Mouse (Mus musculus) kidney, postnatal 10 days (tissue): ENCODE results near the gene Mrpl20.
"Not testable (repeated sequence)": the region's sequence is repeated elsewhere in the genome, so short reads cannot be mapped to it uniquely, and the experiment has no call there.

Source experiments
- DNase-seq: peaks from one replicate; pipeline ENCODE4 v3.0.0; 2021; ENCODE audit warnings: mixed read lengths

Gene Mrpl20

GRCm38 (mm10) chr4:155784081-155784701 lies 18.5 kb upstream of the Mrpl20 start:
- peak; percentile 89 for DNase-seq

DNA sequence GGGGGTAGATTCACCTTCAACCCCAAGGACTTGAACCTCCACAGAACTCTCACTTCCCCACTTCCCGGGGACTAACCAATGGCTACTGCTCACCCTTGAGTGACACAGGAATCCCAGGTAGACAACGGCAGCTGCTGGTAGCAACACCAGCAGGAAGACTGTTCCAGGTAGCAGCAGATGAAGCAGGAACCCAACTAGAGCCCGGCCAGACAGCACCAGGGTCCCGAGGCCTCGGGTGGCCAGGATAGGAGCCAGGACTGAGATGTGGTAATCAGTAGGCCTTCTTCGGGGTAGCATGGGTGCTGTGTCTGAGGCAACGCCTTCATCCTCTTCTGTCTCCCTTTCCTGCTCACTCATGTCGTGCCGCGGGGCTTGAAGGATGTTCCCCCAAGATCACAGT lies 17.4 kb upstream of the Mrpl20 start:
- no peak for DNase-seq

DNA sequence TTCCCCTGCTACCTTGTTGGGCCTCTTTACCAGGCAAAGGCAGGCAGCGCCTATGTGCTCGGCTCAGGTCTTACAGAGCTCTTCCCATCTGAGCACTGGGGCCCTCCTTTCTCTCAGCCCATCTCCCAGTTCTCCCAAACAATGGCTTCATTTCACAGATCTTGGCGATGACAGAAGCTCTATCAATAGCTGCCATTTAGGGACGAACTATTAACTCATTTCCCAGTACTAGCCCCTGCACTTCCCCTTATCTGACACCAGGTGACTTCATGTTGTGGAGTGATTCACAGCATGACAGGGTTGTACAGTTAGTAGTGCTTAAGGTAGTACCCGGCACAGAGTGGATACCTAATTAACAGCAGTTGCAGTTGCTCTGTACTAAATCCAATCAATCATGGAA lies 16.9 kb upstream of the Mrpl20 start, which contains the start of gene Tmem88b:
Gene Tmem88b (minus strand): TSS at position 56 of the 400 bp plus-strand sequence.
- DNase-seq, result no peak

- DNase-seq, result no peak
Observed at GRCm38 (mm10) chr4:155788300-155788699, 14.4 kb upstream of the Mrpl20 start.

- DNase-seq, result not testable (repeated sequence)
Observed at GRCm38 (mm10) chr4:155788833-155789232, 13.8 kb upstream of the Mrpl20 start.

DNA sequence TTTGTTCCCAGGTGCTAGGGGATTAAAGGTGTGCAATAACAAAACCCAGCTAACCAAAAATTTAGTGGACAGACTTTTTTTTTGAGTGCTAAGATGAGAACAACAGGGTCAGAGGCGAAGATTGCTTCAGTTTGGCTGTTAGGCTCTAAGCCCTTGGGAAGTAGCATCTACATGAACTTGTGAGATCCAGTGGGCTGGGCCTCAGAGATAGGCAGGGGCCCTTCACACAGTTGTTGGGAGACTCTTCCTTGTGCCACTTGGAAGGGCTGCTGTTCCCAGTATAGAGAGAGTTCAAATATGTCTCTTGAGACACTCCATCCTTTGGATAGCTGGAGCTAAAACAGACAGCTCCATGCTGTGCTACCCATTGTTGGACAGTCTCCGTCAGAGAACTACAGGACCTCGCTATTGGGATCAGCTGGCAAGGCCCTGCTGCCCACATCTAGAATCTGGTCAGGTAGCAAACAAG lies 12.6 kb upstream of the Mrpl20 start, which contains the start of gene Ankrd65:
Gene Ankrd65 (plus strand): TSS at position 419 of the 469 bp plus-strand sequence.
- no peak for DNase-seq

DNA sequence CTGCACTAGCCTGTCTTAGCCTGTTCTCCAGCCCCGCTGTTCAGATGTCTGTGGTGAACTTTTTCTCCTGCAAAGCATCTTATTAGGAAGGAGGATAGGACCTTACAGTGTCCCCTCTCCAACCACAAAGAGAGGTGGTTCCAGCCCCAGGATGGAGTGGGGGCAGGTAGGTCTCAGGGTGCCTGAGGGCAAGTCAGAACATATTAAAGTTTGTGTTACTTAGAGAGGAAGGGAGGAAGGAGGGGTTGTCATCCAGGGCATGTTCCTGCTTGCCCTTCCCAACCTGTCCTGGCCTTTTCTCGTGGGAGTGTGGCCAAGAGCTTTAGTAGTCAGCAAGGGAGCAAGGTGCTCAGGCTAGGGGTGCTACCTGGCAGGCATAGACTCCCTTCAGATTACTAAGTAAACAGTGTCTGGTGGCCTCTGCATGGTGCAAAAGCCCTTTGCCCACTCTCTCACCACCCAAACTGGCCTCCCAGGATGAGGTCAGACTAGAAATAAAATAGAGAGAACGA lies 12.0 kb upstream of the Mrpl20 start:
- peak; percentile 35 for DNase-seq

GRCm38 (mm10) chr4:155791240-155791933 lies 11.3 kb upstream of the Mrpl20 start:
- peak; percentile 39 for DNase-seq

- no peak for DNase-seq
Observed at GRCm38 (mm10) chr4:155793730-155794129, 8.9 kb upstream of the Mrpl20 start.

- DNase-seq, result no peak
Observed at GRCm38 (mm10) chr4:155802075-155802474, 603 bp upstream of the Mrpl20 start.

DNA sequence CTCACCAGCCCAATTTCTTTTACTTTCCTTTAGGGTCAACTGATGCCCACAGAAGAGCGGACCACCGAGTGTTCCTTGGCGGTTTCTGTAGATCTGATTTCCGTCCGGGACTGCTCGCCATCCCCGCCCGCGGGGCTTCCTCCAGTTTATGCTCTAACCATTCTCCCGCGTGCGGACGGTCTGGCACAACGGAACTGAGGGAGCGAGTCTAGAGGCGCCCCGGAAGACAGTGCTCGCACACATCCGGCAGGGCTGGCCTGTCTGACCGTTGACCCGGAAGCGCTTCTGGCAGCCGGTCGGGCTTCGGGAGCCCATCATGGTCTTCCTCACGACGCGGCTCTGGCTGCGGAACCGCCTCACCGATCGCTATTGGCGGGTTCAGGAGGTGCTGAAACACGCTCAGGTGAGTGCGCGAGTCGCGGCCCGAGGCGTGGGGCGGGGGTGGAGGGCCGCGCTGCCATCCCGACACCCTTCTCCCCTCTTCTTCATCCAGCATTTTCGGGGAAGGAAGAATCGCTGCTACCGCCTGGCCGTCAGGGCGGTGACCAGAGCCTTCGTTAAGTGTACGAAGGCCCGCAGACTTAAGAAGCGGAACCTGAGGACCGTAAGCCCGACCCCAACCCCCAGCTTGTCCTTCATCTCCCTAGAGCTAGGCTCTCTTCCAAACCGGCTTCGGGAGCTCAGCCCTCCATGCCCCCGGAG lies 813 bp downstream of the Mrpl20 start:
- peak; percentile 98 for DNase-seq

- no peak for DNase-seq
Observed at GRCm38 (mm10) chr4:155807841-155808240, 5.2 kb downstream of the Mrpl20 start.

DNA sequence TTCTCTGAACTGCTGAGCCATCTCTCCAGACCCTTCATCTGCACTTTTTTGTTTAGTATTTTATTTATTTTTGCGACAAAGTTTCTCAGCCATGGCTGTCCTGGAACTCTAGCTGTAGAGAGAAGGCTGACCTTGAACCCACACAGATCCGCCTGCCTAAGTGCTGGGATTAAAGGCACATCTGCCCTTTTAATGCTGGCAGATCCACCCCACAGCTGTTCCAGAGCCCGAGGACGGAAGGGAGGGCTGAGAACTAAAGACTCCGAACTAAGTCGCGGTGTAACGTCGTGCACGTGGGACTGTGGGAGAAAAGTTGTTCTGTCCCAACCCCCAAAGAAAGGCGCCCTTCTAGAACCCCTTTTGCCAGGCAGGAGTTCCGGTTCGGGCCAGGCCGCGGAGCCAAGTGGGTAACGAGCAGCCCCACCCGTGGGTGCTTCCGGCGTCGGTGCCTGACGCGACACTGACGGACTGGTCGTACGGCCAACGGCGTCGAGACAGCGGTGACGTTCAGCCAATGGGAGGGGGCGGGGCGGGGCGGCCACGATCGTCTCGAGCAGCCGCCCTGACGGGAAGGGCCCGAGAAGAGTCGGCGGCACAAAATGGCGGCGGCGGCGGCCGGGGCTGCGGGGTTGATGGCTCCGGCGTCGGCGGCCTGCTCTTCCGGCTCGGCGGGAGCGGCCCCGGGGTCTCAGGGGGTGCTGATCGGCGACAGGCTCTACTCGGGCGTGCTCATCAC lies 9.4 kb downstream of the Mrpl20 start, which contains the start of gene Ccnl2:
Gene Ccnl2 (plus strand): TSS at position 561 of the 736 bp plus-strand sequence.
- DNase-seq, result peak; percentile 97

GRCm38 (mm10) chr4:155812665-155813181 lies 10.0 kb downstream of the Mrpl20 start:
- DNase-seq, result peak; percentile 64

DNA sequence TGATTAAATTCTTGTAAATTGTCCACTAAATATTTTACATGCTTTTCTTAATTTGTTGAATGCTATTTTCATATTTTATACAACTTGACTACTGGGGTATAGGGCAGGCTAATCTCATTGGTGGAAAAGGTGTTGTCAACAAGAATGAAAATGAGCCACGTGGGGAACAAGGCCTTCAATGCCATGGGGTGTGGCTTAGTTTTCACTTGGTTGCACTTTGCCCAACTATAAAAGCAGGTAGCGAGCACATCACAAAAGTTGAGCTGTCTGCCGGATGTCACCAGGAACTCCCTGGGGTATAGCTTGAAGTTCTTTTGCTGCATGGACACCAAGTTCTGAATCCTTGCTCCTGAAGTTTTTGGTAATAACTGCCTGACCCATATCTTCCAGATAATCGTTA lies 14.9 kb downstream of the Mrpl20 start:
- DNase-seq, result no peak

DNA sequence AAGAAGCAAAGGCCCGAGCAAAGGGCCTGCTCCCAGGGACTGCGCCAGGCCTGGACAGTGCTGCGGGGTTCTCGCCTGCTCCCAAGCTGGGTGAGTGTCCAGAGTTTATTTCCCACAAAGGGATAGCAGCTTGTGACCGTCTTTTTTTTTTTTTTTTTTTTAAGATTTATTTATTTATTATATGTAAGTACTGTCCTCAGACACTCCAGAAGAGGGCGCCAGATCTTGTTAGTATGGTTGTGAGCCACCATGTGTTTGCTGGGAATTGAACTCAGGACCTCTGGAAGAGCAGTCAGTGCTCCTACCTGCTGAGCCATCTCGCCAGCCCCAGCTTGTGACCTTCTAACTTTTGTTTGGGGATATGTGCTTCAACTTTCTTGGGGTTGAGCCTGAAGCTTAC lies 18.3 kb downstream of the Mrpl20 start:
- peak; percentile 53 for DNase-seq

GRCm38 (mm10) chr4:155823443-155823842 lies 20.8 kb downstream of the Mrpl20 start:
- no peak for DNase-seq

DNA sequence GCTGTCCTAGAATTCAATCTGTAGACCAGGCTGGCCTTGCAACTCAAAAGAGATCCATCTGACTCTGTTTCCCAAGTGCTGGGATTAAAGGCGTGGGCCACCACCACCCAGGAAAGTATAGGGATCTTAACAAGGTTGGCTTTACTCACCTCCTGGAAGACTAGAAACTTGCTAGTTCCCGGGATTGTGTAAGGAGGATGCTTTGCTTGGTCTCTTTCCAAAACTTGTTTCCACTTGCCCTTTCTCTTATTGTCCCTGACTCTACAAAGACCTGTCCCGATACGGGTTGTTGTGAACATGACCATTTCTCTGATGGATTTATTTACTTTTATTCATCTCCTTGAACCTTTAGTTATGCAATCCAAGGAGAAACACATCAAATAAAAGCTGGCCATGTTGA lies 27.2 kb downstream of the Mrpl20 start:
- DNase-seq, result no peak

- DNase-seq, result no peak
Observed at GRCm38 (mm10) chr4:155830596-155830995, 27.9 kb downstream of the Mrpl20 start.

GRCm38 (mm10) chr4:155831205-155831766 lies 28.6 kb downstream of the Mrpl20 start, which contains the start of gene Aurkaip1:
Gene Aurkaip1, plus strand, starts transcription at chr4:155831272.
- peak; percentile 98 for DNase-seq

DNA sequence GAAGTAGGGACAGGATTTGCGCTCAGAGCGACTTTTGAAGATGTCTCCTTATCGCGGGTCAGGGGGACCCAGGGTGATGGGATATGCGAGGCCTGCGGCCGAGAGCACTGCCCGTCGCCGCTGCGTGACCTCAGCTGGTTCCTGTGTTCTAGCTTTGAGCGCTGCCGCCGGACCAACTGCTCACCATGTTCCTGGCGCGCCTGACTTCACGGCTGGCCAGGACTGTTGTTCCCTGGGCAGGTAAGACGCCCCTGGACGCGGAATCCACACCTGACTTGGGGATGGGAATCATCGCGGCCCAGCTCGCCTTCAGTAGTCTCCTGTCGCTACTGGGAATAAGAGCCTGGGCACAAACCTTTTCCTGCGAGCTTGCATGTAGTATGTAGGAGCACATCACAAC lies 29.2 kb downstream of the Mrpl20 start:
- DNase-seq, result peak; percentile 62

- no peak for DNase-seq
Observed at GRCm38 (mm10) chr4:155832321-155832720, 29.6 kb downstream of the Mrpl20 start.
